Mouse (Mus musculus): ENCODE data around the gene Serinc1. TPM values are rescaled to one million over a fixed set of nuclear protein-coding genes. Genes with fewer than 3 reads are reported as not detected.

The Serinc1 gene
- polyA plus RNA-seq, 1 experiment from 2014 or later = 149 TPM

- Histone ChIP-seq H3K4me3 (no peak overlapping the region), H3K4me1 (replicated peaks) (no peaks in the 10 kb centered on the region), H3K4me2 (no peak overlapping the region), H3K27ac (no peak overlapping the region), H3K9ac (no peak overlapping the region), H3K36me3 (no peaks in the 10 kb centered on the region), H3K9me3 (replicated peaks) (no peaks in the 10 kb centered on the region), H3K27me3 (no peaks in the 10 kb centered on the region)
- ATAC-seq (replicated peaks; ENCODE audit: insufficient number of reproducible peaks, insufficient read depth, low FRiP score, low read depth) = no peak
- WGBS = 42% methylated on average over 5 of the region's 5 CpGs
Observed at GRCm38 (mm10) chr10:57481717-57482116, 50.6 kb downstream of the Serinc1 start.

GRCm38 (mm10) chr10:57477121-57477843 is 55.0 kb downstream of the Serinc1 start:
- no peaks in the 10 kb centered on the region for H3K9me3 ChIP-seq (replicated peaks)
- no peak overlapping the region for H3K4me2 ChIP-seq
- WGBS = 79% methylated on average over 9 of the region's 9 CpGs
- H3K27me3 ChIP-seq = no peaks in the 10 kb centered on the region
- no peak overlapping the region for H3K27ac ChIP-seq
- H3K4me1 ChIP-seq (replicated peaks) = no peaks in the 10 kb centered on the region
- H3K9ac ChIP-seq = no peak overlapping the region
- no peak overlapping the region for H3K4me3 ChIP-seq
- H3K36me3 ChIP-seq = no peaks in the 10 kb centered on the region
- ATAC-seq (replicated peaks; ENCODE audit: insufficient number of reproducible peaks, insufficient read depth, low FRiP score, low read depth) = no peak

Other genes starting within 250 kb of the Serinc1 start
- 19.9 and 24.0 TPM in 2 replicates for gene Hsf2, start 46.1 kb downstream of the Serinc1 start, polyA plus RNA-seq (2015; fragmentation: Nextera tagmentation; extraction: Ambion mirVana)
- 2.5 and 3.8 TPM in 2 replicates for gene Pkib, start 99.5 kb upstream of the Serinc1 start, polyA plus RNA-seq (2015; fragmentation: Nextera tagmentation; extraction: Ambion mirVana)